Mouse (Mus musculus): ENCODE data around the gene Nenf. TPM values are rescaled to one million over a fixed set of nuclear protein-coding genes. Genes with fewer than 3 reads are reported as not detected.
A peak's percentile ranks its signal among the peaks of the same experiment; 100 is the strongest.

Gene Nenf
- total RNA-seq, 2 experiments from 2014 or later, result 55.2 to 61.5 TPM

- DNase-seq, result peak in 1 of 2 experiments; percentile 55
- intact Hi-C loops (cut with DNase I), result no loop called here
These were observed 25.6 kb downstream of the Nenf start for GRCm38 (mm10) chr1:191292348-191292747.

GRCm38 (mm10) chr1:191288762-191289161 lies 29.2 kb downstream of the Nenf start:
- intact Hi-C loops (cut with DNase I), result loop anchor here (10.0 kb wide), 1 partner anchor 334 kb away; no protein-coding TSS in a partner anchor
- DNase-seq, result peak in 1 of 2 experiments; percentile 48

DNA sequence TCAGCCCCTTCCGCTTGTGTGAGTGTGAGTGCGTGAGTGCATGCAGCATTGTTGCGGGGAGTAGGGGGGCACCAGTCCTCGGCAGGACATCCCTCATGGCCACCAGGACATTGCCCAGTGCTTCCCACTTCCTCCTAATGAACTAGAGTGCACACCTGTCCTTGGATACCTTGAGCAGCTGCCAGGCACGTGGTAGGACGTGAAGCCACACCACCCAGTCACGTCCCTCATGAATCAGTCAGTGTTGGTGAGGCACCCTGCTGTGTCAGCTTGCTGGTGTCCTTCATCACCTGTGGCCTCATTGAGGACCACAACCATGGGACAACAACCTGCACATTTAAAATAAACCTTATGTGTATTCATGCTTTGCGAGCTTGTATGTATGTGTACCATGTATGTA lies 33.5 kb downstream of the Nenf start:
- intact Hi-C loops (cut with DNase I), result loop anchor here (10.0 kb wide), 1 partner anchor 330 kb away; no protein-coding TSS in a partner anchor
- no peak for DNase-seq

GRCm38 (mm10) chr1:191283110-191284040 lies 34.6 kb downstream of the Nenf start:
- no peak for DNase-seq
- intact Hi-C loops (cut with DNase I), result loop anchor here (10.0 kb wide), 1 partner anchor 329 kb away; no protein-coding TSS in a partner anchor

GRCm38 (mm10) chr1:191282319-191282718 lies 35.7 kb downstream of the Nenf start:
- no peak for DNase-seq
- intact Hi-C loops (cut with DNase I), result loop anchor here (10.0 kb wide), 1 partner anchor 328 kb away; no protein-coding TSS in a partner anchor

DNA sequence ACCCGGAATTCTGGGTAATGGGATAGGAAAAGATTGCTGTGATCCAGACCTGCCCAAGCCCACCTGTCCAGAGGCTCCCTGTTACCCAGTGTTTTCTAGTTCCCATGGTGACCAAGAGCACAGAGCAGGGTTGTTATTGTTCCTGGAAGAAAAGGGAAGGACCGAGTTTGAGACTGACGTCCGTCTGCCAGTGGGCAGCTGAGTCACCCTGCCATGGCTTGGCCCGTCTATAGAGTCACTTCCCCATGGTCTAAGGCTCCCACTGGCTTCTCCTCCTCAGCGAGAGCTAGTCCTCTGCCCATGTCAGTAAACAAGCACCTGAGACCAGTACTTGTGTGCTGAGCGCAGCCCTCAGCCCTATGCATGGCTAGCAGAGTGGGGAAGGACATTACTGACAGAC lies 36.8 kb downstream of the Nenf start:
- intact Hi-C loops (cut with DNase I), result loop anchor here (10.0 kb wide), 1 partner anchor 326 kb away; no protein-coding TSS in a partner anchor
- DNase-seq, result no peak

DNA sequence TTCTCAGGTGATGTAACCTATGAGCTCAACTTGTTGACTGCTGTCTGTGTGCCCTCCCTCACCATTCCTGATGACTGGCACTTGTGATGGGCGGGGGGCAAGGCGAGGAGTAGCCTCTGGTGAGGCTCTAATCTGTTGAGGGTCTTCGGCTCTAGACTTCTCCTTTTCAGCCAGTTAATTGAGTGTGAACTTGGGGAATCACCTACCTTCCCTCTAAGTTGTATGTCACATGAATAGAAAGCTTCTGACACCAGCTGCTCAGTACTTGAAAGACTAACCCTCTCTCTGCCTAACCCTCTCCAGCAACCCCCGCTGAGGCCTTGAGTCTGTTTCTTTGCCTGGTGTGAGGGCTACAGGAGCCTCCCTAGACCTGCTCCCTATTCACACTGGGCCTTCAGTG lies 39.7 kb downstream of the Nenf start:
- intact Hi-C loops (cut with DNase I), result loop anchor here (5.0 kb wide), 1 partner anchor 126 kb away; no protein-coding TSS in a partner anchor
- DNase-seq, result no peak

GRCm38 (mm10) chr1:191277549-191278059 lies 40.4 kb downstream of the Nenf start:
- DNase-seq, result peak; percentile 33 to 43
- intact Hi-C loops (cut with DNase I), result loop anchor here (5.0 kb wide), 1 partner anchor 125 kb away; no protein-coding TSS in a partner anchor

GRCm38 (mm10) chr1:191276181-191276580 lies 41.8 kb downstream of the Nenf start:
- DNase-seq, result no peak
- intact Hi-C loops (cut with DNase I), result loop anchor here (5.0 kb wide), 1 partner anchor 124 kb away; no protein-coding TSS in a partner anchor

DNA sequence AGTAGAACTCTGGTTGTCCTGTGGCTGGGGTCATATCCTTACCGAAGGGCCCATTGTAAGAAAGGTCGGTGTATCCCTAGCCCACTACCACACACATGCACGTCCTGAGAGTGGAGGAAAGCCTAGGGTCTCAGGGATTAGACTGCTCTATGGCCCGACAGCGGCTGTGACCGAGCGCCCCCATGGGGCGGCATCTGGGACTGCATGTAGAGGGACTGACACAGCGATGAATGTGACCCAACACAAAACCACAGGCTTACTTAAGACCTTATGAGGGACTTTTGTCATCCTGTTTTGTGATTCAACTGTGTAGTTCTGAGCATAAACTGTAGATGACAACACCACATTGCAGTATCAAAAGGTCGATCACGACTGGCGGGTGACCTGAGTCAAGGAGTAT lies 42.5 kb downstream of the Nenf start:
- intact Hi-C loops (cut with DNase I), result loop anchor here (5.0 kb wide), 1 partner anchor 123 kb away; no protein-coding TSS in a partner anchor
- peak; percentile 69 to 80 for DNase-seq

DNA sequence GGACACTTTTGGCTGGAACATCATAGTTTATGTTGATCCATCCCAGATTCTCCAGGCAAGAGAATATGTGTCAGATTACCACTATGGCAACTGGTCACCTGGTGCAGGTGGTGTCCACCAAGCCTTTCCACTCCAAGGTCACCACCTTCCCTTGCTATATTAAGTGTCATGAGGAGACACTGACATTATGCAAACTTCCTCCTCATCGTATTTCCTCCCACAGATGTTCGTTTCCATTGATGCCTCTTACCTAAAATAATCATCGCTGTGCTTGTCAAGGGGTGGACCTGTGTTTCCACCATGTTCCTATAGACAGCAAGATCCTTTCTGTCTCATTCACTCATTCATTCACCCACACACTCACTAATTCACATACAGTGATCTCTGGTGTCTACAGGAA lies 45.3 kb downstream of the Nenf start:
- intact Hi-C loops (cut with DNase I), result loop anchor here (5.0 kb wide), 1 partner anchor 75 kb away; no protein-coding TSS in a partner anchor

GRCm38 (mm10) chr1:191269648-191269952 lies 48.4 kb downstream of the Nenf start:
- no peak for DNase-seq
- intact Hi-C loops (cut with DNase I), result no loop called here

More for the DNA sequence above, 45.3 kb downstream of the Nenf start:
- no peak for DNase-seq

- DNase-seq, result no peak
- intact Hi-C loops (cut with DNase I), result no loop called here
These were observed 49.0 kb downstream of the Nenf start for GRCm38 (mm10) chr1:191268797-191269647.

DNA sequence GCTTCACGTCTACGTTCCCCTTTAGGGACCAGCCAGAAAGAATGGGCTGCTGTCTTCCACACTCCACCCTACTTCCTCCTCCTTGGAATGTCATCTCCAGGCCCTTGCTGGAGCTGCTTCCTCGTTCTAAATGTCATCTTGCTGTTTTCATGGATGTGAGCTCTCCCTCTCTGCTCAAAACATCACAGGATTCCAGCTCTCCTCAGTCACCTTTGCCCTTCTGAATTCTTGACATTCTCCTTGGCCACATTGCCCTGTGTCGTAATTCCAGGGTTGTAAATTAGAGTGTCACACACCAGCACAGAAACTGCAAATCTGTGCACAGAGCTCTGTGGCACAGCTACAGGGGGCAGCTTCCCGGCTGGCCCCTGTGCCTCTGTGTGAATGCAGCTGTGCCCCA lies 50.1 kb downstream of the Nenf start:
- intact Hi-C loops (cut with DNase I), result no loop called here
- DNase-seq, result no peak

- intact Hi-C loops (cut with DNase I), result no loop called here
- no peak for DNase-seq
These were observed 50.8 kb downstream of the Nenf start for GRCm38 (mm10) chr1:191267162-191267561.

DNA sequence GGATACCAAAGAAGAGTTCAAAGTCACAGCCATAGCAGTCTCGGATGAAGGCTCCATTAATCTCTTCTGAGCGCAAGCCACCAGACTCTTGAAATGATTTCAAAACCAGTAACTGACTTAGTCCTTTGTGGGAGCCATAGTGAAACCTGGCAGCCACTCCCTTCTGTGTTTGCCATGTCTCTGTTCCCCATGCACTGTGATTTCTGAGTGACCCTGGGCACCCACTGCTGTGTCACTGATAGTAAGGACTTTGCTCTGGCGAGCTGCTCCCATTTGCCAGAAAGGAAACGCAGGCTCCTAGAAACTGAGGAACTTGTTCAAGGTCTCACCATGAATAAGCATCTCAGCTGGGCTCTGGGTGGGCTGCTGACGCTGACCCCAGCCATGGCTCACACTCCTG lies 54.5 kb downstream of the Nenf start:
- DNase-seq, result no peak
- intact Hi-C loops (cut with DNase I), result no loop called here

- intact Hi-C loops (cut with DNase I), result no loop called here
These were observed 56.1 kb downstream of the Nenf start for GRCm38 (mm10) chr1:191261861-191262260.

DNA sequence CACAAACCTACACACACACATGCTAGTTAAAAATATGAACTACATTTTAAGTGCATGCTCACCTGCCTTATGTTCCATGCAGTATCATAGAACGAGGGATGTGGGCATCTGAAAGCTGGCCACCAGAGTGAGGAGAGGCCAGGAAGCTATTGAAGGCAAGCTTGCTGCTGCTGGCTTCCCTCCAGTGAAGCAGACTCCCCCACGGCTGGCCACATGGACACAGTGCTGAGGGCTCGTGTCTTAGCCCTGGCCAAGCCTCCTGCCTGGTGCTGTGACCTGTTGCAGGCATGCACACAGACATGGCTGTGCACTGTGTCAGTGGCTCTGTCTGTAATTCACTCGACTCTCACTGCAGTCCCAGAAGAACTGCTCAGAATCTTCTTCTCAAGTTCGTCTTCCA lies 58.3 kb downstream of the Nenf start:
- no peak for DNase-seq
- intact Hi-C loops (cut with DNase I), result no loop called here

More at GRCm38 (mm10) chr1:191261861-191262260, 56.1 kb downstream of the Nenf start:
- DNase-seq, result no peak

- intact Hi-C loops (cut with DNase I), result no loop called here
- no peak for DNase-seq
These were observed 58.9 kb downstream of the Nenf start for GRCm38 (mm10) chr1:191259121-191259520.

- intact Hi-C loops (cut with DNase I), result no loop called here
- no peak for DNase-seq
These were observed 59.5 kb downstream of the Nenf start for GRCm38 (mm10) chr1:191258521-191258920.
